23 mouse cellular contexts compared by ENCODE assay signal in genomic region chr11:97013121-97013670, GRCm38 (mm10). TPM values are rescaled to one million over a fixed set of nuclear protein-coding genes. Genes with fewer than 3 reads are reported as not detected.
DNase-seq lines count a peak whose midpoint lies in the region; ATAC-seq and TF ChIP-seq lines count a peak whose summit lies in the region.
"Had no signal": no experiment of that assay in that cellular context is flagged by ENCODE, and none has a peak within 500 bp of the region (broad histone marks: within the 10 kb centered on the region; RNA-seq: fewer than 3 reads in every experiment).

Gene Sp6, plus strand, starts transcription at chr11:97013394.

- H3K9ac ChIP-seq in hindbrain, postnatal 0 days (replicated peaks; ENCODE audit: low read length) = no peak within 1 kb of the TSS
- no peak within 1 kb of the TSS for H3K9ac ChIP-seq in hindbrain, embryonic 11.5 days (ENCODE audit: low read depth, low read length)
- H3K9ac ChIP-seq in neural tube, embryonic 13.5 days = 0 out of 2 replicates have a peak within 1 kb of the TSS, but pooled peaks have one; percentile 17
- no peak within 1 kb of the TSS for H3K9ac ChIP-seq in embryonic facial prominence, embryonic 15.5 days
- no peak within 1 kb of the TSS for H3K9ac ChIP-seq in stomach, postnatal 0 days (ENCODE audit: low read length)
- H3K9ac ChIP-seq: embryonic facial prominence, embryonic 13.5 days; heart, embryonic 13.5 days; hindbrain, embryonic 14.5 days; intestine, embryonic 15.5 days had no signal

- H3K27me3 ChIP-seq in hindbrain, postnatal 0 days (ENCODE audit: insufficient read depth, low read length) = peaks cover 25% of the 10 kb centered on the region
- H3K27me3 ChIP-seq in hindbrain, embryonic 11.5 days (ENCODE audit: control insufficient read depth, insufficient read depth, low read length) = peaks cover 32% of the 10 kb centered on the region
- H3K27me3 ChIP-seq in neural tube, embryonic 13.5 days = peaks cover 95% of the 10 kb centered on the region
- H3K27me3 ChIP-seq in embryonic facial prominence, embryonic 15.5 days = peaks cover 54% of the 10 kb centered on the region
- peaks cover 3% of the 10 kb centered on the region; the same call in 1 of the 2 replicates for H3K27me3 ChIP-seq in stomach, postnatal 0 days (ENCODE audit: control insufficient read depth, insufficient read depth, low read length)

- peak; percentile 45 for DNase-seq in hindbrain, postnatal 0 days (ENCODE audit: low spot score)
- no peak for DNase-seq in hindbrain, embryonic 11.5 days (ENCODE audit: low spot score)
- no peak for DNase-seq in neural tube, embryonic 10.5 days (ENCODE audit: extremely low spot score, low spot score)
- DNase-seq in stomach, postnatal 0 days (ENCODE audit: low spot score) = no peak
- DNase-seq in thymus, postnatal 14 days = no peak
- DNase-seq: adrenal gland, adult 2 months; B cell, adult 2 months; cerebellum, adult 9-10 months; gastrocnemius, postnatal 10 days; heart, adult 11 months; kidney, adult 9 months; kidney, postnatal 36 days; liver; spleen, adult 18-20 months; thymus, adult 18-20 months had no signal

- no peaks in the 10 kb centered on the region for H3K9me3 ChIP-seq in hindbrain, postnatal 0 days (ENCODE audit: low read length)
- H3K9me3 ChIP-seq in hindbrain, embryonic 11.5 days (ENCODE audit: control insufficient read depth, low read length) = no peaks in the 10 kb centered on the region
- no peaks in the 10 kb centered on the region for H3K9me3 ChIP-seq in neural tube, embryonic 13.5 days
- no peaks in the 10 kb centered on the region for H3K9me3 ChIP-seq in embryonic facial prominence, embryonic 15.5 days (replicated peaks)
- H3K9me3 ChIP-seq in stomach, postnatal 0 days (ENCODE audit: control insufficient read depth, low read length) = no peaks in the 10 kb centered on the region
- H3K9me3 ChIP-seq: embryonic facial prominence, embryonic 13.5 days; heart, embryonic 13.5 days; intestine, embryonic 15.5 days had no signal

- no peaks in the 10 kb centered on the region for H3K4me1 ChIP-seq in hindbrain, postnatal 0 days (ENCODE audit: insufficient read depth, low read length)
- no peaks in the 10 kb centered on the region for H3K4me1 ChIP-seq in hindbrain, embryonic 11.5 days (replicated peaks; ENCODE audit: control insufficient read depth, insufficient read depth, low read length)
- H3K4me1 ChIP-seq in neural tube, embryonic 13.5 days (replicated peaks) = peaks cover 4% of the 10 kb centered on the region; the same call in 1 of the 2 replicates
- peaks cover 7% of the 10 kb centered on the region for H3K4me1 ChIP-seq in embryonic facial prominence, embryonic 15.5 days
- H3K4me1 ChIP-seq in stomach, postnatal 0 days (replicated peaks; ENCODE audit: control insufficient read depth, insufficient read depth) = no peaks in the 10 kb centered on the region; the same call in 1 of the 2 replicates

- no peak within 1 kb of the TSS for H3K4me2 ChIP-seq in hindbrain, postnatal 0 days (ENCODE audit: low read depth, low read length)
- H3K4me2 ChIP-seq in hindbrain, embryonic 11.5 days (replicated peaks; ENCODE audit: low read depth, low read length) = no peak within 1 kb of the TSS
- H3K4me2 ChIP-seq in neural tube, embryonic 13.5 days = no peak within 1 kb of the TSS
- no peak within 1 kb of the TSS for H3K4me2 ChIP-seq in embryonic facial prominence, embryonic 15.5 days (replicated peaks)
- no peak within 1 kb of the TSS for H3K4me2 ChIP-seq in stomach, postnatal 0 days (replicated peaks; ENCODE audit: low read depth)
- H3K4me2 ChIP-seq: embryonic facial prominence, embryonic 13.5 days; heart, embryonic 13.5 days; hindbrain, embryonic 14.5 days; intestine, embryonic 15.5 days had no signal

- no peak within 1 kb of the TSS for H3K27ac ChIP-seq in hindbrain, postnatal 0 days
- H3K27ac ChIP-seq in hindbrain, embryonic 11.5 days (ENCODE audit: low read depth, low read length) = no peak within 1 kb of the TSS
- no peak within 1 kb of the TSS for H3K27ac ChIP-seq in neural tube, embryonic 13.5 days (replicated peaks)
- H3K27ac ChIP-seq in embryonic facial prominence, embryonic 15.5 days (replicated peaks) = no peak within 1 kb of the TSS
- H3K27ac ChIP-seq in stomach, postnatal 0 days (replicated peaks) = no peak within 1 kb of the TSS
- H3K27ac ChIP-seq: embryonic facial prominence, embryonic 13.5 days; heart, embryonic 13.5 days; hindbrain, embryonic 14.5 days; intestine, embryonic 15.5 days had no signal

- peak; percentile 40 for ATAC-seq in hindbrain, postnatal 0 days
- no peak for ATAC-seq in hindbrain, embryonic 11.5 days (ENCODE audit: low FRiP score)
- no peak for ATAC-seq in neural tube, embryonic 13.5 days (ENCODE audit: low read depth)
- ATAC-seq in embryonic facial prominence, embryonic 15.5 days (ENCODE audit: insufficient number of reproducible peaks, low FRiP score, low TSS enrichment, low read depth) = no peak
- ATAC-seq in stomach, postnatal 0 days (ENCODE audit: low FRiP score, low TSS enrichment) = no peak
- ATAC-seq: intestine, embryonic 15.5 days; midbrain, embryonic 16.5 days had no signal

- no peaks in the 10 kb centered on the region for H3K36me3 ChIP-seq in hindbrain, postnatal 0 days (ENCODE audit: insufficient read depth, low read length)
- H3K36me3 ChIP-seq in hindbrain, embryonic 11.5 days (ENCODE audit: control insufficient read depth, insufficient read depth, low read length) = no peaks in the 10 kb centered on the region
- no peaks in the 10 kb centered on the region for H3K36me3 ChIP-seq in neural tube, embryonic 13.5 days
- H3K36me3 ChIP-seq in embryonic facial prominence, embryonic 15.5 days = no peaks in the 10 kb centered on the region
- H3K36me3 ChIP-seq in stomach, postnatal 0 days (ENCODE audit: control insufficient read depth, insufficient read depth, low read length) = no peaks in the 10 kb centered on the region
- H3K36me3 ChIP-seq: embryonic facial prominence, embryonic 13.5 days; heart, embryonic 13.5 days; intestine, embryonic 15.5 days had no signal

- no peak within 1 kb of the TSS for H3K4me3 ChIP-seq in hindbrain, postnatal 0 days (ENCODE audit: low read length)
- H3K4me3 ChIP-seq in hindbrain, embryonic 11.5 days (ENCODE audit: low read depth, low read length) = no peak within 1 kb of the TSS
- H3K4me3 ChIP-seq in neural tube, embryonic 13.5 days = no peak within 1 kb of the TSS
- H3K4me3 ChIP-seq in embryonic facial prominence, embryonic 15.5 days (replicated peaks) = no peak within 1 kb of the TSS
- H3K4me3 ChIP-seq in stomach, postnatal 0 days (ENCODE audit: low read depth, low read length) = no peak within 1 kb of the TSS
- H3K4me3 ChIP-seq: embryonic facial prominence, embryonic 13.5 days; heart, embryonic 13.5 days; intestine, embryonic 15.5 days had no signal

- no peak for TF ChIP-seq CTCF in hindbrain, postnatal 0 days (IDR thresholded peaks at IDR 0.05; ENCODE audit: low read depth)
- no peak for TF ChIP-seq CTCF in stomach, postnatal 0 days (IDR thresholded peaks at IDR 0.05; ENCODE audit: low read depth)

- no peak for TF ChIP-seq EP300 in stomach, postnatal 0 days (optimal IDR thresholded peaks at IDR 0.05)

- WGBS in hindbrain, postnatal 0 days = 23% methylated on average over 8 of the region's 8 CpGs
- 33% methylated on average over 7 of the region's 8 CpGs for WGBS in hindbrain, embryonic 11.5 days
- WGBS in neural tube, embryonic 13.5 days = 48% methylated on average over 8 of the region's 8 CpGs
- 24% methylated on average over 8 of the region's 8 CpGs for WGBS in embryonic facial prominence, embryonic 15.5 days
- WGBS in stomach, postnatal 0 days = 27% methylated on average over 8 of the region's 8 CpGs

RNA-seq across cellular contexts. Expression of gene Sp6, which starts in this region (rescaled TPM):
- total RNA-seq in hindbrain, postnatal 0 days (2014; rRNA removed) = 0.18 and 0.99 TPM in 2 replicates
- polyA plus RNA-seq in hindbrain, postnatal 0 days (2015; fragmentation: Nextera tagmentation; extraction: Ambion mirVana) = 0.38 and 0.54 TPM in 2 replicates
- 0.07 TPM in 1 of 2 replicates, not detected in the other for polyA plus RNA-seq in hindbrain, embryonic 11.5 days (2014; fragmentation: Nextera tagmentation; extraction: Ambion mirVana)
- polyA plus RNA-seq in neural tube, embryonic 13.5 days (2015; fragmentation: Nextera tagmentation; extraction: Ambion mirVana) = 0.17 and 0.29 TPM in 2 replicates
- polyA plus RNA-seq in embryonic facial prominence, embryonic 15.5 days (2015; fragmentation: Nextera tagmentation; extraction: Ambion mirVana) = 18.5 and 26.7 TPM in 2 replicates
- 21.2 and 22.0 TPM in 2 replicates for polyA plus RNA-seq in stomach, postnatal 0 days (2015; fragmentation: Nextera tagmentation; extraction: Ambion mirVana)
- polyA plus RNA-seq: liver, embryonic 16.5 days had no signal

Comparison
In these comparisons a context has a peak if more than half of its experiments do, and no peak if none do; other contexts are left out.
1. RNA of gene Sp6 (polyA plus RNA-seq): 18.5 to 26.7 TPM in embryonic facial prominence, embryonic 15.5 days and 21.2 to 22.0 TPM in stomach, postnatal 0 days; 0.38 to 0.54 TPM in hindbrain, postnatal 0 days, 0.17 to 0.29 TPM in neural tube, embryonic 13.5 days and 0.07 TPM in hindbrain, embryonic 11.5 days; every median in the first group is over 10 times any median in the second.
2. Peak in DNase-seq and ATAC-seq in hindbrain, postnatal 0 days; RNA of the gene not detected or under 1 TPM.